Mouse (Mus musculus): Measurements from ENCODE around the gene Mrps27. TPM values are rescaled to one million over a fixed set of nuclear protein-coding genes. Genes with fewer than 3 reads are reported as not detected.
A peak's percentile ranks its signal among the peaks of the same experiment; 100 is the strongest.

Gene Mrps27
- total and polyA plus RNA-seq, 2 experiments from 2014 or later = 19.6 to 37.4 TPM

DNA sequence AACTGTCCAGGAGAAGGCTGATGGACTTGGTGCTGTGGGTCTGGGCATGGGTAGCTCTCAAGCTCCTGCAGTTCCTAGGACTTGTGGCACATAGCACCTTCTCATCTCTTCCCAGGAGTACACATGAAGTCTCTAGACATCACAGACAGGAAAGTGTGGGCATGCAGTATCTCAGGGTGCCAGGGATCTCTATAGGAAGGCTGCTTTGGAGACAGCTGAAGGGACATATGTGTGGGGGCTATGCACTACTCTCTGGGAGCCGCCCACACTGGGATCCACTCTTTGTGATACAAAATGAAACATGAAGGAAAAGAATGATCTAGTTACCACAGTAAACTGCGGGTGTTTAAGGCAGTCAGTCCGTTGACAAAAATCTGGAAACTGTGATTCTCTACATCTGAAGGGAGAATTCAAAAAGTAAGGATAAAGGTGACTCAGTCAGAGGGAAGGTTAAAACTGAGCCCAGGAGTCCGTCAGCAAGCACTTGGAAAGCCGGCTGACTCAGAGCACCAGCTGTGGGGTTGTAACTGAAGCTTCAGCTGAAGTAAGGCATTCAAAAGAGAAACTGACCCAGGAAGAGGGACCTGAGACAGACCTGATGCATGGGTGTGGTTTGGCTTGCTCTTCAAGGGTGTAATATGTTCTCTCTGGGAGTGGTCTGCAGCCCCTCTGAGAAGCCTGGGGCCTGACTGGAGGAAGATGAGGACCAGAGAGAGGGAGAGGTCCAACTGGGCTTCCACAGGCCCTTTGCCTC is 22.0 kb downstream of the Mrps27 start:
- Histone ChIP-seq H3K27ac (ENCODE audit: low read depth, low read length) (no peak overlapping the region), H3K36me3 (ENCODE audit: insufficient read depth, low read length) (peaks cover 10% of the 10 kb centered on the region; the same call in 1 of the 2 replicates), H3K4me2 (ENCODE audit: low read depth, low read length, poor library complexity, severe bottlenecking) (no peak overlapping the region), H3K9me3 (ENCODE audit: low read length) (no peaks in the 10 kb centered on the region), H3K4me1 (ENCODE audit: insufficient read depth, low read length) (no peaks in the 10 kb centered on the region), H3K9ac (replicated peaks; ENCODE audit: low read length, poor library complexity, severe bottlenecking) (no peak overlapping the region), H3K27me3 (ENCODE audit: insufficient read depth, low read length) (no peaks in the 10 kb centered on the region), H3K4me3 (ENCODE audit: low read depth, low read length) (no peak overlapping the region)
- no peak for TF ChIP-seq CTCF (IDR thresholded peaks at IDR 0.05)
- WGBS = 91% methylated on average over 5 of the region's 5 CpGs
- ATAC-seq (ENCODE audit: low FRiP score) (no peak), DNase-seq (ENCODE audit: low spot score) (no peak)

DNA sequence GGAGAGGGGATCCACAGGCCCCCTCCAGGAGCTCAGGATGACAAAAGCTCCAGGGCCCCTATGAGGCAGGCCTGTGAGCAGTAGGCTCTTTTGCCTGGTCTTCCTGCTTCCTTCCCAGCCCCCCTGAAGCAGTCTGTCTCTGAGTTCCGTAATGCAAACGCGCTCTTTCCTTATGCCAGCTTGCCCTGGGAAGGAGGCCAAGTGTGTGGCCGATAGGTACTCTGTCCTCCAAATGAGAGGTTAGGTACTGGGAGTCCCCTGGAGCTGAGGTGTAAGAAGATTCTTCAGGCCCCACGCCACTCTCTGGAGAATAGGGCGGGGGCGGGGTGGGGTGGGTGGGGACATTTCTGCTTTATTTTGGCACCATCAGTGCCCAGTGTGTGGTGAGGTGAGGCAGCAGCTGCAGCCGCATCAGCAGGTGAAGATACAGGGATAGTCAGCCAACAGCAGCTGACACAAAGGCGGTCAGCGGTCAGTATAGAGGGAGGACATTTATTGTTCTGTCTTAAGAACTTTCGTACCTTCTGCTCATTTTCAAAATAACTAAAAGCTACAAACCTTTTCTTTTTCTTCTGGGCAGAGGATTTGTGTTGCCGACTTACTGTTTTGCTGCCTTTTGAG is 23.1 kb downstream of the Mrps27 start:
- DNase-seq (ENCODE audit: low spot score) (no peak), ATAC-seq (ENCODE audit: low FRiP score) (no peak)
- H3K4me2 ChIP-seq (ENCODE audit: low read depth, low read length, poor library complexity, severe bottlenecking) = no peak overlapping the region
- H3K27me3 ChIP-seq (ENCODE audit: insufficient read depth, low read length) = no peaks in the 10 kb centered on the region
- no peaks in the 10 kb centered on the region for H3K9me3 ChIP-seq (ENCODE audit: low read length)
- WGBS = 86% methylated on average over 12 of the region's 12 CpGs
- no peak overlapping the region for H3K4me3 ChIP-seq (ENCODE audit: low read depth, low read length)
- H3K27ac ChIP-seq (ENCODE audit: low read depth, low read length) = no peak overlapping the region
- H3K9ac ChIP-seq (replicated peaks; ENCODE audit: low read length, poor library complexity, severe bottlenecking) = no peak overlapping the region
- no peak for TF ChIP-seq CTCF (IDR thresholded peaks at IDR 0.05)
- H3K36me3 ChIP-seq (ENCODE audit: insufficient read depth, low read length) = peaks cover 10% of the 10 kb centered on the region; the same call in 1 of the 2 replicates
- H3K4me1 ChIP-seq (ENCODE audit: insufficient read depth, low read length) = no peaks in the 10 kb centered on the region

DNA sequence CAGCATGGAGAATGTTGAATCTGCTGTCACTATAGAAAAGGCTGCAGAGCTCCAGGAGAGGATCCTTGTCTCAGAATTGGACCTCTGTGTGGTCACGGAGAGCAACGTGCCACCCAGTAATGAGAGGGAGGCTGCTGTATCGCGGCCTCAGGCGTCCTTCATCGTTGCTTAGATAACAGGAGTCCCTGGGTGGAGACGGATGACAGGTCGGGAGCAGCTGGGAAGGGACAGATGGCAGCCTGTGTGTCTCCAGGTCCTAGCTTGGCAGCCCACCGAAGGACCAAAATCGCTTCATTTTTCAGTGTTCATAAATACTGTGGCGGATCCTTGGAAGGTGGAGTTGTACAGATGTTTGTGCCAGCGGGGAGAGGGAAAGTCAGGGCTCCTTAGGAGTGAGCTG is 24.5 kb downstream of the Mrps27 start:
- 75% methylated on average over 12 of the region's 12 CpGs for WGBS
- Histone ChIP-seq H3K9ac (replicated peaks; ENCODE audit: low read length, poor library complexity, severe bottlenecking) (no peak overlapping the region), H3K4me2 (ENCODE audit: low read depth, low read length, poor library complexity, severe bottlenecking) (no peak overlapping the region), H3K27me3 (ENCODE audit: insufficient read depth, low read length) (no peaks in the 10 kb centered on the region), H3K36me3 (ENCODE audit: insufficient read depth, low read length) (peaks cover 3% of the 10 kb centered on the region; the same call in 1 of the 2 replicates), H3K9me3 (ENCODE audit: low read length) (no peaks in the 10 kb centered on the region), H3K4me1 (ENCODE audit: insufficient read depth, low read length) (no peaks in the 10 kb centered on the region), H3K4me3 (ENCODE audit: low read depth, low read length) (no peak overlapping the region), H3K27ac (ENCODE audit: low read depth, low read length) (no peak overlapping the region)
- ATAC-seq (ENCODE audit: low FRiP score) = no peak
- DNase-seq (ENCODE audit: low spot score) = peak; percentile 66
- TF ChIP-seq CTCF (IDR thresholded peaks at IDR 0.05) = no peak

DNA sequence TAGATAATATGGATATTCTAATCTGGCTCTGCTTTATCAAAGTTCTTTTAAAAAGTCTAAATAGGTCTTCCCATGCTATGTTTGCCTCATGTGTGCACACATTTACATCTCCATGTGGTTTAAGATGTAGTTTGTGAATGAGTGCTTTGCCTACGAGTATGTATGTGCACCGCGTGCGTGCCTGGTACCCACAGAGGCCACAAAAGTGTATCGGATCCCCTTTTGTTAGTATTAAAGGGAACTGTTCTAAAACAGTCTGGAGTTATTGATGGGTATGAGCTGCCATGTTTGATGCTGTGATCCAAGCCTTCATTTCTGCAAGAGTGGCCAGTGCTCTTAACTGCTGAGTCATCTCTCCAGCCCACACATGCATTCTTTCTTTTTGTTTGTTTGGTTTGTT is 26.7 kb downstream of the Mrps27 start:
- Histone ChIP-seq H3K4me3 (ENCODE audit: low read depth, low read length) (no peak overlapping the region), H3K9me3 (ENCODE audit: low read length) (no peaks in the 10 kb centered on the region), H3K4me1 (ENCODE audit: insufficient read depth, low read length) (no peaks in the 10 kb centered on the region), H3K36me3 (ENCODE audit: insufficient read depth, low read length) (no peaks in the 10 kb centered on the region), H3K27ac (ENCODE audit: low read depth, low read length) (no peak overlapping the region), H3K9ac (replicated peaks; ENCODE audit: low read length, poor library complexity, severe bottlenecking) (no peak overlapping the region), H3K27me3 (ENCODE audit: insufficient read depth, low read length) (no peaks in the 10 kb centered on the region), H3K4me2 (ENCODE audit: low read depth, low read length, poor library complexity, severe bottlenecking) (no peak overlapping the region)
- DNase-seq (ENCODE audit: low spot score) (no peak), ATAC-seq (ENCODE audit: low FRiP score) (no peak)
- no peak for TF ChIP-seq CTCF (IDR thresholded peaks at IDR 0.05)
- 97% methylated on average over 5 of the region's 5 CpGs for WGBS

DNA sequence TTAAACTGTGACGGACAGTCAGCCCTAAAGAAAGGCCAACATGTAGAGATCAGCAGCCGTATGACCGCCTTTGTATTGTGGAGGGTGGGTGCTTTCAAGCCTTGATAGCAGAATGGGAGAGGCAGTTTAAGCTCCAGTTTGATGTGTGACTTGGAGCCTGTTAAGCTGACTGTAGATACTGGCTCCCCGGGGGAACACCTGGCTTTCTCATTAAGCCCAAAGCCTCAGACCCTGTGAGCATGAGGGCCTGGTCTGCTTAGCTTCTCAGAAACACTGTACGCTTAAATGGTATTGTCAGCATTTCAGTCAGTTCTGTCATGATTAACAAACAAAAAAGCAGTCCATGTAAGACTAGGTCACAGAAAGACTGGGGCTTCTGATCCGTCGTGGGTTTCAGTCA is 29.1 kb downstream of the Mrps27 start:
- DNase-seq (ENCODE audit: low spot score) (no peak), ATAC-seq (ENCODE audit: low FRiP score) (no peak)
- TF ChIP-seq CTCF (IDR thresholded peaks at IDR 0.05) = no peak
- no peaks in the 10 kb centered on the region for H3K36me3 ChIP-seq (ENCODE audit: insufficient read depth, low read length)
- WGBS = 73% methylated on average over 7 of the region's 7 CpGs
- no peaks in the 10 kb centered on the region for H3K4me1 ChIP-seq (ENCODE audit: insufficient read depth, low read length)
- no peak overlapping the region for H3K9ac ChIP-seq (replicated peaks; ENCODE audit: low read length, poor library complexity, severe bottlenecking)
- no peaks in the 10 kb centered on the region for H3K9me3 ChIP-seq (ENCODE audit: low read length)
- H3K4me2 ChIP-seq (ENCODE audit: low read depth, low read length, poor library complexity, severe bottlenecking) = no peak overlapping the region
- H3K27ac ChIP-seq (ENCODE audit: low read depth, low read length) = no peak overlapping the region
- no peak overlapping the region for H3K4me3 ChIP-seq (ENCODE audit: low read depth, low read length)
- no peaks in the 10 kb centered on the region for H3K27me3 ChIP-seq (ENCODE audit: insufficient read depth, low read length)

DNA sequence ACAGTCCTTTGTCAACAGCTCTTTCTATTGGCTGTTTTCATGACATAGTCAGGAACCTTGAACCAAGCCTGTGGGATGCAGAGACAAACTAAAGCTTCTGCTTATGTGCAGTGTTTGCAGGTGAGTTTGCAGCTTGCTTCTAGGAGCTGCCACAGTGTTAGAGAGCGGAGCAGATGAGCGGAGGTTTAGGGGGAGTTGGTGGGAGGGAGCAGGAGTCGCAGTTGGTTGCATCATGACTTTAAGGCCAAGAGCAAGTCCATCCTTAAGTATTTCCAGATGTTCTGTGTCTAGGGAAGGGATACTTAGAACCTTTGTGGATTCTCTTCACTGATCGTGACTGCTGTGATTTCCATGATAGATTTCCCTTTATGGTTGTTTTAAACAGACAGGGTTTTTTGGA is 29.6 kb downstream of the Mrps27 start:
- H3K27me3 ChIP-seq (ENCODE audit: insufficient read depth, low read length) = no peaks in the 10 kb centered on the region
- no peak overlapping the region for H3K4me3 ChIP-seq (ENCODE audit: low read depth, low read length)
- H3K9me3 ChIP-seq (ENCODE audit: low read length) = no peaks in the 10 kb centered on the region
- H3K4me1 ChIP-seq (ENCODE audit: insufficient read depth, low read length) = no peaks in the 10 kb centered on the region
- no peaks in the 10 kb centered on the region for H3K36me3 ChIP-seq (ENCODE audit: insufficient read depth, low read length)
- no peak overlapping the region for H3K27ac ChIP-seq (ENCODE audit: low read depth, low read length)
- DNase-seq (ENCODE audit: low spot score) (no peak), ATAC-seq (ENCODE audit: low FRiP score) (no peak)
- no peak overlapping the region for H3K9ac ChIP-seq (replicated peaks; ENCODE audit: low read length, poor library complexity, severe bottlenecking)
- no peak for TF ChIP-seq CTCF (IDR thresholded peaks at IDR 0.05)
- no peak overlapping the region for H3K4me2 ChIP-seq (ENCODE audit: low read depth, low read length, poor library complexity, severe bottlenecking)
- WGBS = 91% methylated on average over 4 of the region's 4 CpGs
